In genomic region chr9:29751396-29751795, GRCm38 (mm10) we compare ENCODE assay signal across 8 mouse cellular contexts.
DNase-seq lines count a peak whose midpoint lies in the region; ATAC-seq lines count a peak whose summit lies in the region.

No protein-coding gene starts in this region.

- H3K4me3 ChIP-seq in heart, embryonic 11.5 days (ENCODE audit: low read depth, low read length) = no peak overlapping the region

- H3K36me3 ChIP-seq in heart, embryonic 11.5 days (ENCODE audit: control insufficient read depth, insufficient read depth, low read length) = no peaks in the 10 kb centered on the region

- no peak for ATAC-seq in heart, embryonic 11.5 days (replicated peaks; ENCODE audit: insufficient number of reproducible peaks, low FRiP score, low TSS enrichment)
- peak; percentile 70 for ATAC-seq in common myeloid progenitor, adult 5-6 weeks (replicated peaks; ENCODE audit: low read depth, poor library complexity, severe bottlenecking)

- no peak overlapping the region for H3K27ac ChIP-seq in heart, embryonic 11.5 days (ENCODE audit: low read depth, low read length)

- 47% methylated on average over 1 of the region's 1 CpGs for WGBS in heart, embryonic 11.5 days (ENCODE audit: insufficient replicate concordance)

- H3K4me2 ChIP-seq in heart, embryonic 11.5 days = no peak overlapping the region

- DNase-seq in heart, postnatal 10 days = peak; percentile 16 to 17
- peak; percentile 44 for DNase-seq in ES-CJ7 (ENCODE audit: low read depth, low spot score)
- DNase-seq in kidney, postnatal 14 days = peak; percentile 27
- DNase-seq in right cerebral cortex, postnatal 14 days = no peak
- DNase-seq in thymus, postnatal 0 days (ENCODE audit: low spot score) = no peak
- DNase-seq in thymus, adult 18-20 months = no peak

- intact Hi-C loops in heart, postnatal 10 days (cut with DNase I) = loop anchor here (5.0 kb wide), 1 partner anchor 511 kb away; no protein-coding TSS in a partner anchor

- no peaks in the 10 kb centered on the region for H3K9me3 ChIP-seq in heart, embryonic 11.5 days (replicated peaks; ENCODE audit: control insufficient read depth, low read length)

- peaks cover 7% of the 10 kb centered on the region; the same call in 1 of the 2 replicates for H3K4me1 ChIP-seq in heart, embryonic 11.5 days (ENCODE audit: control insufficient read depth, insufficient read depth, low read length)

- H3K9ac ChIP-seq in heart, embryonic 11.5 days (ENCODE audit: low read depth, low read length) = no peak overlapping the region

- no peaks in the 10 kb centered on the region for H3K27me3 ChIP-seq in heart, embryonic 11.5 days (ENCODE audit: control insufficient read depth, insufficient read depth, low read length)

Comparison
In these comparisons a context has a peak if more than half of its experiments do, and no peak if none do; other contexts are left out.
1. DNase-seq: peak in heart, postnatal 10 days (2 of 2), ES-CJ7 (single experiment) and kidney, postnatal 14 days (single experiment); none in right cerebral cortex, postnatal 14 days (single experiment), thymus, postnatal 0 days (single experiment) and thymus, adult 18-20 months (0 of 2).